Mouse (Mus musculus) CH12.LX (cell line): ENCODE data around the gene Nol4l. TPM values are rescaled to one million over a fixed set of nuclear protein-coding genes. Genes with fewer than 3 reads are reported as not detected.

ENCODE experiments used
- DNase-seq: peaks from one replicate; pipeline ENCODE4 v3.0.0-alpha.2; 2013; ENCODE audit errors: extremely low read depth
- H3K27ac ChIP-seq: 2 replicates; pipeline ENCODE4 v1.5.1; 2012; ENCODE audit warnings: low read depth, mild to moderate bottlenecking, control low read depth, moderate library complexity; ENCODE audit not compliant: insufficient read depth
- H3K27me3 ChIP-seq: replicated peaks from 2 replicates; pipeline ENCODE3; 2012; ENCODE audit warnings: inconsistent platforms
- H3K36me3 ChIP-seq, 2 experiments: replicated peaks in 1 of 2; 2 replicates each; pipeline versions ENCODE3 to v1.6.1; 2012; ENCODE audit warnings: inconsistent platforms in 1 of 2, low read length in 1 of 2, mild to moderate bottlenecking in 1 of 2, mixed read lengths in 1 of 2, moderate library complexity in 1 of 2; ENCODE audit not compliant: control insufficient read depth in 1 of 2, insufficient read depth in 1 of 2
- H3K4me1 ChIP-seq, 2 experiments: 2 replicates each; pipeline ENCODE4 v1.6.1; 2012; ENCODE audit warnings: inconsistent platforms in 1 of 2, moderate library complexity in 1 of 2; ENCODE audit not compliant: insufficient read depth in 2 of 2, control insufficient read depth in 1 of 2
- H3K4me2 ChIP-seq: 2 replicates; pipeline ENCODE4 v1.6.1; 2012; ENCODE audit warnings: low read depth, mild to moderate bottlenecking, control low read depth; ENCODE audit not compliant: poor library complexity, insufficient read depth, severe bottlenecking
- H3K4me3 ChIP-seq, 3 experiments: fragments of 150-350 bp in 1 of 3; sonication (generic) in 1 of 3; replicated peaks in 1 of 3; 2 replicates each; pipeline versions ENCODE3 to v1.5.1; 2011 to 2012; ENCODE audit warnings: low read depth in 2 of 3, low read length in 2 of 3, mild to moderate bottlenecking in 2 of 3, moderate library complexity in 2 of 3, control low read depth in 1 of 3, improper control_type of control experiment in 1 of 3, inconsistent platforms in 1 of 3, mixed read lengths in 1 of 3; ENCODE audit not compliant: poor library complexity in 1 of 3
- H3K79me2 ChIP-seq: replicated peaks from 2 replicates; pipeline ENCODE4 v1.6.1; 2012; ENCODE audit warnings: mild to moderate bottlenecking, moderate library complexity; ENCODE audit not compliant: control insufficient read depth, poor library complexity, insufficient read depth, severe bottlenecking; ENCODE audit errors: extremely low read depth
- H3K9ac ChIP-seq: 2 replicates; pipeline ENCODE4 v1.6.1; 2012; ENCODE audit warnings: low read depth, mild to moderate bottlenecking, control low read depth, moderate library complexity; ENCODE audit not compliant: insufficient read depth
- H3K9me3 ChIP-seq: replicated peaks from 2 replicates; pipeline ENCODE3; 2012; ENCODE audit warnings: low read length, inconsistent platforms, mixed read lengths
- CHD1 ChIP-seq: IDR thresholded peaks from 2 replicates; pipeline ENCODE4 v1.6.1; 2012; ENCODE audit warnings: low read depth, low read length, improper control_type of control experiment, inconsistent platforms
- CTCF ChIP-seq, 2 experiments: IDR thresholded peaks in 1 of 2; conservative IDR thresholded peaks in 1 of 2; 2 replicates each; pipeline ENCODE4 v1.5.1; 2011 to 2012; ENCODE audit warnings: low read depth in 2 of 2, low read length in 2 of 2, improper control_type of control experiment in 1 of 2, inconsistent platforms in 1 of 2, mild to moderate bottlenecking in 1 of 2, moderate library complexity in 1 of 2
- HCFC1 ChIP-seq: IDR thresholded peaks from 2 replicates; pipeline ENCODE4 v1.6.1; 2012; ENCODE audit warnings: low read depth, mild to moderate bottlenecking, inconsistent platforms, low read length, improper control_type of control experiment
- MAZ ChIP-seq: IDR thresholded peaks from 2 replicates; pipeline ENCODE4 v1.6.1; 2012; ENCODE audit warnings: low read depth, mild to moderate bottlenecking, inconsistent platforms, low read length, improper control_type of control experiment, moderate library complexity
- MEF2A ChIP-seq: IDR thresholded peaks from 2 replicates; pipeline ENCODE4 v1.6.1; 2014; ENCODE audit warnings: low read depth, mild to moderate bottlenecking, inconsistent platforms, low read length, improper control_type of control experiment, borderline replicate concordance
- MXI1 ChIP-seq: IDR thresholded peaks from 2 replicates; pipeline ENCODE4 v1.6.1; 2011; ENCODE audit warnings: mild to moderate bottlenecking, low read depth, low read length, improper control_type of control experiment
- NELFE ChIP-seq: IDR thresholded peaks from 2 replicates; pipeline ENCODE4 v1.6.1; 2011; ENCODE audit warnings: low read depth, low read length, improper control_type of control experiment
- NRF1 ChIP-seq: IDR thresholded peaks from 2 replicates; pipeline ENCODE4 v1.6.1; 2014; ENCODE audit warnings: low read depth, mild to moderate bottlenecking, inconsistent platforms, low read length, improper control_type of control experiment, moderate library complexity
- PAX5 ChIP-seq: IDR thresholded peaks from 2 replicates; pipeline ENCODE4 v1.6.1; 2012; ENCODE audit warnings: low read length, inconsistent platforms, mixed read lengths
- RAD21 ChIP-seq: IDR thresholded peaks from 2 replicates; pipeline ENCODE4 v1.6.1; 2011; ENCODE audit warnings: low read depth, mild to moderate bottlenecking, low read length, improper control_type of control experiment, moderate library complexity
- SMC3 ChIP-seq: IDR thresholded peaks from 2 replicates; pipeline ENCODE4 v1.6.1; 2011; ENCODE audit warnings: low read depth, low read length, improper control_type of control experiment
- TBP ChIP-seq: conservative IDR thresholded peaks from 2 replicates; pipeline ENCODE4 v1.6.1; 2011; ENCODE audit warnings: low read depth, low read length, improper control_type of control experiment
- ZC3H11A ChIP-seq: IDR thresholded peaks from 2 replicates; pipeline ENCODE4 v1.6.1; 2012; ENCODE audit warnings: low read depth, mild to moderate bottlenecking, inconsistent platforms, low read length, improper control_type of control experiment
- dilution Hi-C: fragments of 300-500 bp; cut with MboI; formaldehyde crosslinking; loops from 2 replicates; pipeline ENCODE4 v1.14.3; 2020; ENCODE audit warnings: low sequenced_read_pairs; ENCODE audit not compliant: extremely low pct_unique_long_range_greater_than_20kb, extremely low pct_ligation_motif_present
- in situ Hi-C: fragments of 300-500 bp; cut with MboI; formaldehyde crosslinking; loops from 3 replicates; pipeline ENCODE4 v1.14.3; 2019; ENCODE audit warnings: low sequenced_read_pairs, low pct_ligation_motif_present, low pct_unique_long_range_greater_than_20kb, mixed read lengths
- polyA plus RNA-seq: library from polyadenylated mRNA; unstranded; fragments of >175 nt; gene quantifications from 2 replicates; pipeline ENCODE4 v1.2.1, GENCODE M21; 2012; ENCODE audit warnings: low read depth; ENCODE audit not compliant: insufficient read length
- total RNA-seq, 2 experiments: library from RNA; depleted of rRNA; stranded (reverse); fragments of 300-350 nt in 1 of 2; fragments of >200 nt in 1 of 2; gene quantifications; 2 replicates each; pipeline ENCODE4 v1.2.3; 2012 to 2014

Nol4l gene
- total and polyA plus RNA-seq, 3 experiments, result 1.3 to 3.7 (median 3.5) TPM

DNA sequence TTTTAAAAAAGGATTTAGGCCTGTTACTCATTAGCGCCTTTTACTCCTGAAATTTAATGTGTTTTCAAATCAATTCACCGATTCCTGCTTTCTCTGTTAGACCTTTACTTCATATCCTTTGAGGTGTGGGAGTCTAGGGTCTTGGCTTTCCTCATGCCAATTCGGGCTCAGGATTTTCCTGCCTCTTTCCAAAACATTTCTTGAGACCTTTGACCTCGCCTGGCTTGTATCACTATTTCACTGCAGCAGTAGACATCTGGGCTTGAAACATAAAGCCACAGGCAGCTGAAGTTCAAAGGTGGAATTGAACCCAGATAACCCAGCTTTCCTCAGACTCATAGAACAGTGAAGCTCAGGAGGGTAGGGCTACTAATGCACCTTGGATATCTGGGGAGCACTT lies 83.3 kb downstream of the Nol4l start:
- H3K4me3 ChIP-seq, result no peak overlapping the region
- no peak overlapping the region for H3K9ac ChIP-seq
- peaks cover 11% of the 10 kb centered on the region for H3K27me3 ChIP-seq
- no peak for TF ChIP-seq RAD21
- TF ChIP-seq MAZ, result no peak
- no peak for TF ChIP-seq CTCF (conservative IDR thresholded peaks at IDR 0.05 in 1 of 2, IDR thresholded peaks at IDR 0.05 in 1 of 2; ENCODE audit: low read depth in 2 of 2, low read length in 2 of 2)
- no peak for TF ChIP-seq CHD1
- no peak for TF ChIP-seq SMC3
- TF ChIP-seq NELFE, result no peak
- TF ChIP-seq HCFC1, result no peak
- no peak for TF ChIP-seq ZC3H11A
- no peak for TF ChIP-seq PAX5
- no peak for TF ChIP-seq NRF1
- TF ChIP-seq, all 38 proteins: peak for 0
- no peak overlapping the region for H3K27ac ChIP-seq
- no peak for DNase-seq
- no peaks in the 10 kb centered on the region for H3K79me2 ChIP-seq
- dilution Hi-C loops, result no loop called here
- in situ Hi-C loops, result no loop called here
- peaks cover 2 to 7% of the 10 kb centered on the region in 2 experiments; a peak in 2 of 4 replicates for H3K4me1 ChIP-seq
- no peaks in the 10 kb centered on the region for H3K9me3 ChIP-seq
- no peaks in the 10 kb centered on the region for H3K36me3 ChIP-seq
- no peak overlapping the region; the same call in 1 of the 2 replicates for H3K4me2 ChIP-seq

DNA sequence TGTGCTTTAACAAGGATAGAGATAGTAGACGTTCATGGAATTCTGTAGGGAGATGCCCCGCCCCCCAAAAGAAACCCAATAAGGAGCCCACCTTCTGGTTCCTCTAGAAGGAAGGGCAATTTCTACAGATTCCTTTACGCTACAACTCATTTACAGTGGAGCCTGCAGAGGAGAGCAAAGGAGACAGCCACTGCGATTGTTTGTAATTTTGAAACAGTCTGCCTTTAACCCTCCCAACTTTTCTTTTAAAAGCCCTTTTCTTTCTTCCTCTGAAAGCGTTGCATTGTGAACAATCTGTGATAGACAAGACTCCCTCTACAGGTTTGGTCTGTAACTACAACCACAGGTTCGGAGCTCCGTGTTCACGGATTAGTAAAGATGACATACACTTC lies 83.8 kb downstream of the Nol4l start:
- H3K4me2 ChIP-seq, result peak overlapping the region; percentile 92
- peaks cover 2 to 7% of the 10 kb centered on the region in 2 experiments; a peak in 2 of 4 replicates for H3K4me1 ChIP-seq
- TF ChIP-seq MEF2A (no peak), TBP (no peak), MXI1 (no peak; the same call in 1 of the 2 replicates), SMC3 (peak; percentile 50), CTCF (conservative IDR thresholded peaks at IDR 0.05 in 1 of 2, IDR thresholded peaks at IDR 0.05 in 1 of 2; ENCODE audit: low read depth in 2 of 2, low read length in 2 of 2) (peak; percentile 65 to 73; a peak in 3 of 4 replicates), RAD21 (peak; percentile 69), MAZ (0 out of 2 replicates have a peak, but pooled peaks have one; percentile 49)
- TF ChIP-seq, all 38 proteins: peak for 4
- Histone ChIP-seq H3K9ac (peak overlapping the region; percentile 10; the same call in 1 of the 2 replicates), H3K36me3 (no peaks in the 10 kb centered on the region), H3K27me3 (peaks cover 11% of the 10 kb centered on the region), H3K9me3 (no peaks in the 10 kb centered on the region), H3K79me2 (no peaks in the 10 kb centered on the region), H3K27ac (no peak overlapping the region), H3K4me3 (no peak overlapping the region)
- DNase-seq, result peak; percentile 57
- dilution Hi-C loops (no loop called here), in situ Hi-C loops (no loop called here)
